Mouse (Mus musculus) spleen, adult 2 months (tissue): Measurements from ENCODE around the gene Pde4dip. TPM values are rescaled to one million over a fixed set of nuclear protein-coding genes. Genes with fewer than 3 reads are reported as not detected.

Experiments used
- DNase-seq, 2 experiments: peaks; one replicate each; pipeline versions ENCODE4 v3.0.0 to v3.0.0-alpha.2; 2012 to 2021; ENCODE audit warnings: low spot score in 2 of 2, low read depth in 1 of 2
- H3K27ac ChIP-seq: fragments of 200-500 bp; 2 replicates; pipeline ENCODE4 v1.5.1; 2012; ENCODE audit warnings: low read length, inconsistent platforms; ENCODE audit not compliant: insufficient read depth
- H3K27me3 ChIP-seq: fragments of 200-500 bp; 2 replicates; pipeline ENCODE4 v1.6.1; 2012; ENCODE audit warnings: mild to moderate bottlenecking, moderate library complexity, low read length, inconsistent platforms; ENCODE audit not compliant: control insufficient read depth, insufficient read depth
- H3K36me3 ChIP-seq: fragments of 200-500 bp; 2 replicates; pipeline ENCODE4 v1.6.1; 2012; ENCODE audit warnings: mild to moderate bottlenecking, low read length, inconsistent platforms; ENCODE audit not compliant: control insufficient read depth, insufficient read depth
- H3K4me1 ChIP-seq: fragments of 200-500 bp; 2 replicates; pipeline ENCODE4 v1.6.1; 2011; ENCODE audit warnings: inconsistent platforms; ENCODE audit not compliant: control insufficient read depth, insufficient read depth, insufficient read length
- H3K4me3 ChIP-seq: fragments of 200-500 bp; 2 replicates; pipeline ENCODE4 v1.5.1; 2011; ENCODE audit warnings: mild to moderate bottlenecking, inconsistent platforms; ENCODE audit not compliant: insufficient read depth, insufficient read length; ENCODE audit errors: extremely low read depth
- CTCF ChIP-seq: fragments of 200-500 bp; IDR thresholded peaks from 2 replicates; pipeline ENCODE4 v1.5.1; 2011; ENCODE audit warnings: mild to moderate bottlenecking, inconsistent platforms; ENCODE audit not compliant: insufficient read depth, insufficient read length, insufficient replicate concordance; ENCODE audit errors: extremely low read depth
- POLR2A ChIP-seq: fragments of 200-500 bp; IDR thresholded peaks from 2 replicates; pipeline ENCODE4 v1.6.1; 2011; ENCODE audit warnings: low read depth, low read length, inconsistent platforms
- WGBS: fragments of 180-500 bp; shearing (Covaris S2); methylation state at CpG from one replicate; pipeline ENCODE4 v1.1.7; 2018; 5-methylcytosine and 5-hydroxymethylcytosine counted together
- polyA plus RNA-seq: library from polyadenylated mRNA; depleted of rRNA; stranded (reverse); fragments of >200 nt; gene quantifications from 2 replicates; pipeline ENCODE4 v1.2.3, GENCODE M21; 2012

The Pde4dip gene
- polyA plus RNA-seq, 1 experiment = 12.0 TPM

DNA sequence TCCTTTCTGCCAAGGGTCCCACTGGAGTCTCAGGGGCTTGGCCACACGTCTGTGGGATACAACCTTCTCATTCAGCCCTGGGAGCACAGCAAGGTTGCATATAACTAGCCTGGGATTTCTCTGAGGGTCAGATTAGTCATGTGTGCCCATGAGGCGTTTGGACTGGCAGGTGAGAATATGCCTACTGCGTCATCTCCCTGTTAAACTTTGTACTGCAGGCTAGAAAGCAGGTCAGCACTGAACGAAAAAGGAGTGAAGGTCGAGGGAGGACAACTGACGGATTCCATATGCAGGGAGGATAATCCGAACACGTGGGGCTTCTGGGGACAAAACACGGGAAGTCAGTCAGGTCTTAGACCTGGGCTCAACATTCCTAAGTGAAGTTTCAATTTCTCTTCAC is 191.2 kb downstream of the Pde4dip start:
- DNase-seq = no peak
- Histone ChIP-seq H3K36me3 (no peaks in the 10 kb centered on the region), H3K27ac (no peak overlapping the region), H3K4me3 (no peak overlapping the region), H3K27me3 (no peaks in the 10 kb centered on the region), H3K4me1 (no peaks in the 10 kb centered on the region)
- 80% methylated on average over 9 of the region's 9 CpGs for WGBS
- no peak for TF ChIP-seq CTCF

DNA sequence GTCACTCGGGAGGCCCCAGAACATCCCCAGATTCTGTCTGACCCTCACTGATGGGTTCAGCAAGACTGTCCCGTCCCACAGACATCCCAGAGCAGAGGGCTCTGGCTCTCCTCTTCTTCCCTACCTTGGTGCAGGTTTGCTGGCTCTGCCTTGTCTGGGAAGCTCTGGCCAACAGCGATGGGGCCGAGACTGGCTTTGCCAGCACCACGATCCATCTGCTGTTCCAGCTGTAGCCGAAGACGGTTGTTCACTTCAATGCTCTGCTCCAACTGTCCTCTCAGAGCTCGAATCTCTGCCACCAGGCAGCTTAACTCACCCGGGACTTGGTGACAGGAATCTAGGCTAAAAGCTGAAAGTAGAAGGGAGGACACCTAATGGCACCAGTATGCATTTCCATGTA is 191.6 kb downstream of the Pde4dip start:
- 80% methylated on average over 9 of the region's 9 CpGs for WGBS
- TF ChIP-seq CTCF = no peak
- no peak for TF ChIP-seq POLR2A
- Histone ChIP-seq H3K4me1 (no peaks in the 10 kb centered on the region), H3K27ac (no peak overlapping the region), H3K4me3 (no peak overlapping the region), H3K36me3 (no peaks in the 10 kb centered on the region), H3K27me3 (no peaks in the 10 kb centered on the region)
- DNase-seq = no peak

DNA sequence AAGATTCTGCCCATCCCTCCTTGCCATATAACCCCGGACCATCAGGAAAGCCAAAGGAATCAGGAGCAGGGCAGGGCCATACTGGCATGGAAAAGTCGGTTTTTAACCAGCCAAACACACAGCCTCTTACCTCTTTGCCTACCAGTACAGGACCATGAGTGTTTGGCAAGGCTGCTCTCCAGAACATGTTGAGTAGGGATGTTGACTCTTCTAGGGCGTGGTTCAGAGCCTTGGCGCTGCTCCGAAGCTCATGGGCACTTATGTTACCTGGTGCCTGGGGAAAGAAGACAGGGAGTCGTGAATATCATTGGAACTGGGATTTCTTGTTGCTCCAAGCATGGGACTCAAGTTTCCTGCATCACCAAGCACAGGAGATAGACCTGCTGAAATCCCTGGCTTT is 194.7 kb downstream of the Pde4dip start:
- DNase-seq = no peak
- 84% methylated on average over 6 of the region's 6 CpGs for WGBS
- H3K27me3 ChIP-seq = no peaks in the 10 kb centered on the region
- no peak overlapping the region for H3K27ac ChIP-seq
- no peak overlapping the region for H3K4me3 ChIP-seq
- no peak for TF ChIP-seq CTCF
- no peak for TF ChIP-seq POLR2A
- H3K36me3 ChIP-seq = no peaks in the 10 kb centered on the region
- no peaks in the 10 kb centered on the region for H3K4me1 ChIP-seq

DNA sequence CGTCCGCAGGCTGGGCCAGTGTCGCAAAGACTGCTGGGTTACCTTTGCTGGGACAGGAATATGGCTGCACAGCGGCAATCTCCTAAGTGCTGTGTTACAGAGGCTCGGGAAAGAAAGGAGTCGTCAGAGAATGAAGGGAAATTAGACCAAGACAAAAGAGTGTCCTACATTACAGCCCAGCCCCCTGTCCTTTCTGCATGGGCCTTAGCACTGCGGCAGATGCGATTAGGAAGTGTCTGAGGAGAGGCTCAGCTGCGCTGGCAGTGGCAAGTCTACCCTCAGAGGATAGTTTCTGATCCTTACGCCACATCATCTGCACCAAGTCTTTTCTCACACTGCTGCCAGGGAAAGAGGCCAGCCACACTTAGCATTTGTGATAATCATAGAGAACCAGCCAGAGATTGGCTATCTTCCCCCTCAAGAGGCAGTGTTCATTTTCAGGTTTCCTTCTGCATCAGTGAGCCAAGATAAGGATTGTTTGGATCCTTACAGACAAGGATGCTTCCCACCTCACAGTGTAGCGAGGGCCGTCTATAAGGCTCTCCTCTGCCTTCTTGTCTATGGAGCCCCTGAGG is 197.0 kb downstream of the Pde4dip start:
- Histone ChIP-seq H3K36me3 (no peaks in the 10 kb centered on the region), H3K4me3 (no peak overlapping the region), H3K27ac (no peak overlapping the region), H3K27me3 (no peaks in the 10 kb centered on the region), H3K4me1 (no peaks in the 10 kb centered on the region)
- no peak for TF ChIP-seq POLR2A
- TF ChIP-seq CTCF = no peak
- no peak for DNase-seq
- WGBS = 86% methylated on average over 12 of the region's 12 CpGs

DNA sequence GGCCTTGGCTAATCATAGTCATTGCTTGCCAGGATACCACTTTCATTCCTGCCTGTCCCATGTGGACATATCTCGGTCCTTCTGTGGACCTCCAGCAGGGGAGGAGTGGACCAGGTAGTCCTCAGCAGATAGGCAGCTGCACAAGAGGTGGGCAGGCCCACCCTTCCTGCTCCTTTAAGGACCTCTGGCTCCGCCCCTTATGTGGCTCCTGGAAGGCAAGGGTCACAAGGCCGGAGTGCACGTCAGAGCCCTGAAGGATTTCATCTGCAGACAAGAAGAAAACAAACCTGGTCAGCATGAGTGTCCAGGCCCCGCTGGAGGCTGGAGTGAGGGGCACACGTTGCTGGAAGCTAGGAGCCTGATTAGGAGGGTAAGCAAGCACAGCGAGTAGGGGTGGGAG is 197.9 kb downstream of the Pde4dip start:
- Histone ChIP-seq H3K36me3 (no peaks in the 10 kb centered on the region), H3K4me1 (no peaks in the 10 kb centered on the region), H3K4me3 (no peak overlapping the region), H3K27ac (no peak overlapping the region), H3K27me3 (no peaks in the 10 kb centered on the region)
- TF ChIP-seq CTCF (no peak), POLR2A (no peak)
- no peak for DNase-seq
- WGBS = 86% methylated on average over 7 of the region's 7 CpGs

DNA sequence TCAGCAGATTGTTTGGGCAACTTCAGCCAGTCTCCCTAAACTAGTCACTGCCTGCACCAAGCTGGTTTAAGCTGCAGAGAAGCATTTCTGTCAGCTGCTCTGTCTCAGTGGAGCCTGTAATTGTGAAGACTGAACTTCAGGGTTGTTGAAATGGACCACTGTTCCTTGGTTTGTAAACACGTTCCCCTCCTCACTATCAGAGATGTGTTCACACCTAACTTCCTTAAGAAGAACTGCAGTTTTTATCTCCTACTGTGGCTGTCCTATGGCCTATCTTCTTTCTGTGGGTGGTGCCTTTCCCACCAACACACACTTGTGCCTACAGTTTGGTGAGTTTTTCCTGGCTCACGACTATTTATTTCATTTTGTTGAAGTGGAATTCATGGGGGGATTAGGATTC is 199.2 kb downstream of the Pde4dip start:
- TF ChIP-seq POLR2A (no peak), CTCF (no peak)
- Histone ChIP-seq H3K4me3 (no peak overlapping the region), H3K4me1 (no peaks in the 10 kb centered on the region), H3K36me3 (no peaks in the 10 kb centered on the region), H3K27ac (no peak overlapping the region), H3K27me3 (no peaks in the 10 kb centered on the region)
- DNase-seq = no peak
- WGBS = 68% methylated on average over 2 of the region's 2 CpGs

DNA sequence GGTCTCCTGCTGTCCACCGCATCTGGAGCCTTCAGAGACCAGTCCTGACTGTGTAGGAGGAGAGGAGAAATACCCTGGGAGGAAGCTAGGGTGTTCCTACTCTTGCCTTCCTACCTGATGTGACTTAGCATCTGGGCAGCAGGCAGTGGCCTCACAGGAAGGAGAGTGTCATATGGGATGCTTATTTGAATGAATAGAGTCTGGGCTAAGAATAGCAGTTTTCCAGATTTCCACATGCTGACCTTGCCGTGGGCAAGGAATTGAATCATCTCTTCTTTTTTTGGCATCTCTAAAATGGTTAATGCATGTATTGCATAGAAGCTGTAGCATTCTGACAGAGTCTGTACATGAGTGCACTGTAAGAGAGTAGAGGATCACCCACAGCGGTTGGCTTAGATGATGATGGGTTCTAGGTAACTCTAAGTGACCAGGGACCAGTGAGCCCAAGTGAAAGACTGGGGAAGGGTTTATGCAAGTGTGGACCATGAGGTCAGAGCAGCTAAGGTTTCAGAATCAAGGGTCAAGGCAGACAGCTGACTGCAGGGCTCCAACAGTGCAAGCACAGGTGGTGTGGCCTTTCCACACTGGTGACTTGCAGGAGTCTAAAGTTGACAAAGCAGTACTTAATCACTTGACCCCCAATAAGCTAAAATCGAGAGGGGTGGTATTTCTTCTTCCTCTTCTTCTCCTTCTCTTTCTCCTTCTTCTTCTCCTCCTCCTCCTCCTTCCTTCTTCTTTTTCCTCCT is 202.0 kb downstream of the Pde4dip start:
- TF ChIP-seq POLR2A (no peak), CTCF (no peak)

More for the DNA sequence above, 202.0 kb downstream of the Pde4dip start:
- Histone ChIP-seq H3K4me1 (no peaks in the 10 kb centered on the region), H3K4me3 (no peak overlapping the region), H3K27ac (no peak overlapping the region), H3K27me3 (no peaks in the 10 kb centered on the region), H3K36me3 (no peaks in the 10 kb centered on the region)
- 77% methylated on average over 4 of the region's 4 CpGs for WGBS
- DNase-seq = no peak
